Comparison of ENCODE assay signal across 17 mouse cellular contexts in the genomic region with DNA sequence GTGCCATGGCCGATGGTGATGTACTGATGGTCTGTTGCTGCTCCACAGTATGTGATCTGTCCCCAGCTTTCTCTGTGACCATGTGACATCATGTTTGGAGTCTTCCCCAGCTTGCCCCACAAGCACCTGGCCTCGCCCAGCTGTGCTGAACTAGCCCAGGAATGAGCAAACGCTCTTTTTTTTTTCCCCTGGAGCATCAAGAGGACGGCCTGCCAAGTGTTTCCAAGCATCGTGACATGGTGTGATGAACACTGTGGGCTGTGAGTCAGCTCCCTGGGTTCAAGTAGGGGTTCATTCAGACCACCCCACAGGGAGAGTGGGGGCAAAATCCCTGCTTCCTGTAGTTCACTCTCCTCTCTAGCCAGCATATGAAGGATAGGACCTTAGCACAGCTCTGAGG.
"Had no signal": no experiment of that assay in that cellular context is flagged by ENCODE, and none has a peak within 500 bp of the region (broad histone marks: within the 10 kb centered on the region; RNA-seq: fewer than 3 reads in every experiment).

No protein-coding gene starts in this region.

- H3K27ac ChIP-seq: kidney, embryonic 15.5 days; left cerebral cortex, adult 2 months; liver, embryonic 13.5 days; macrophage; midbrain, embryonic 12.5 days; midbrain, embryonic 15.5 days; neural tube, embryonic 13.5 days; stomach, embryonic 15.5 days had no signal

- DNase-seq: kidney, postnatal 10 days; kidney, postnatal 36 days; layer of hippocampus, postnatal 36 days; liver, embryonic 13.5 days; lung, embryonic 14.5 days; retina, postnatal 1 day; right cerebral cortex, postnatal 25 days; spleen, adult 18-20 months; thymus, postnatal 25 days had no signal

- H3K4me1 ChIP-seq: liver, embryonic 13.5 days; midbrain, embryonic 12.5 days; midbrain, embryonic 15.5 days; neural tube, embryonic 13.5 days; stomach, embryonic 15.5 days had no signal

- H3K36me3 ChIP-seq: midbrain, embryonic 15.5 days had no signal

- H3K9me3 ChIP-seq: kidney, embryonic 15.5 days; liver, embryonic 13.5 days; midbrain, embryonic 12.5 days; midbrain, embryonic 15.5 days; neural tube, embryonic 13.5 days; stomach, embryonic 15.5 days had no signal

- H3K4me2 ChIP-seq: kidney, embryonic 15.5 days; liver, embryonic 13.5 days; lung, embryonic 14.5 days; midbrain, embryonic 12.5 days; midbrain, embryonic 15.5 days; neural tube, embryonic 13.5 days; stomach, embryonic 15.5 days had no signal

- H3K27me3 ChIP-seq: kidney, embryonic 15.5 days; liver, embryonic 13.5 days; midbrain, embryonic 12.5 days; midbrain, embryonic 15.5 days; neural tube, embryonic 13.5 days; stomach, embryonic 15.5 days had no signal

- H3K9ac ChIP-seq: kidney, embryonic 15.5 days; liver, embryonic 13.5 days; lung, embryonic 14.5 days; midbrain, embryonic 12.5 days; midbrain, embryonic 15.5 days; neural tube, embryonic 13.5 days; stomach, embryonic 15.5 days had no signal

- ATAC-seq: lung, postnatal 0 days; midbrain, embryonic 15.5 days had no signal

- H3K4me3 ChIP-seq: kidney, embryonic 15.5 days; left cerebral cortex, adult 2 months; liver, embryonic 13.5 days; midbrain, embryonic 12.5 days; midbrain, embryonic 15.5 days; neural tube, embryonic 13.5 days; stomach, embryonic 15.5 days had no signal
